Mouse (Mus musculus) midbrain, embryonic 13.5 days (tissue): ENCODE data around the gene Llph. TPM values are rescaled to one million over a fixed set of nuclear protein-coding genes. Genes with fewer than 3 reads are reported as not detected.

Experiments used
- ATAC-seq: fragments of 200-750 bp; cut with Nextera tagmentation; 2 replicates; pipeline ENCODE4 v1.8.0; 2017; ENCODE audit warnings: mild to moderate bottlenecking, moderate TSS enrichment, moderate library complexity
- H3K27ac ChIP-seq: fragments of 300-500 bp; sonication (generic); 2 replicates; pipeline ENCODE4 v1.5.1; 2015; ENCODE audit warnings: inconsistent platforms, mild to moderate bottlenecking, moderate library complexity
- H3K27me3 ChIP-seq: fragments of 300-500 bp; sonication (generic); 2 replicates; pipeline ENCODE4 v1.6.1; 2015; ENCODE audit warnings: mild to moderate bottlenecking, inconsistent platforms
- H3K36me3 ChIP-seq: fragments of 300-500 bp; sonication (generic); 2 replicates; pipeline ENCODE4 v1.6.1; 2015; ENCODE audit warnings: mild to moderate bottlenecking, inconsistent platforms
- H3K4me1 ChIP-seq: fragments of 300-500 bp; sonication (generic); replicated peaks from 2 replicates; pipeline ENCODE4 v1.6.1; 2015; ENCODE audit warnings: inconsistent platforms
- H3K4me2 ChIP-seq: fragments of 300-500 bp; sonication (generic); replicated peaks from 2 replicates; pipeline ENCODE4 v1.6.1; 2015; ENCODE audit warnings: moderate library complexity, mild to moderate bottlenecking, inconsistent platforms
- H3K4me3 ChIP-seq: fragments of 300-500 bp; sonication (generic); replicated peaks from 2 replicates; pipeline ENCODE4 v1.5.1; 2015; ENCODE audit warnings: mild to moderate bottlenecking, inconsistent platforms
- H3K9ac ChIP-seq: fragments of 300-500 bp; sonication (generic); replicated peaks from 2 replicates; pipeline ENCODE4 v1.6.1; 2015; ENCODE audit warnings: mild to moderate bottlenecking, inconsistent platforms
- H3K9me3 ChIP-seq: fragments of 300-500 bp; sonication (generic); 2 replicates; pipeline ENCODE4 v1.6.1; 2016; ENCODE audit warnings: mild to moderate bottlenecking, inconsistent platforms
- WGBS: fragments of 180-500 bp; shearing (Covaris S2); methylation state at CpG from one replicate; pipeline ENCODE4 v1.1.7; 2015; 5-methylcytosine and 5-hydroxymethylcytosine counted together
- polyA plus RNA-seq: library from polyadenylated mRNA; unstranded; fragments of >200 nt; fragmentation: Nextera tagmentation; extraction: Ambion mirVana; gene quantifications from 2 replicates; pipeline ENCODE4 v1.2.1, GENCODE M21; 2015

Gene Llph
- polyA plus RNA-seq, 1 experiment from 2014 or later = 45.5 TPM

DNA sequence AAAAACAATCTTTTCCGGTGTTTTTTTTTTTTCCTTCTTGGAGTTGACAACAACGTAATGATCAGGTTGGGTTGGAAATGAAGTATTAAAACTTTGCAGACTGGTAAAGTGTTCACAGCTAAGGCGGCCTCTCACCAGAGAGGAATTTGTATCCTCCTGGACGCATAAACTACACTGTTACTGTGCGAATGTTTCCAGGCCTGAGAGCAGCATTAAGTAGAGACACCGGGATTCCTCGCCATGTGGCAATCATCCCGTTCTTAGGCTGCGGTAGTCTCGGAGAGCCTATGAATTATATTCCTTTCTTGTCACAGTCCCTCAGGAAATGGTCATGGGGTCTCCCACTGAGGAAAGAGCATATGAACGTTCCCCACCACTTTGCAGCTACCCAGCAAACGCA, 40.9 kb downstream of the Llph start:
- WGBS = 83% methylated on average over 12 of the region's 12 CpGs
- no peaks in the 10 kb centered on the region for H3K9me3 ChIP-seq
- no peak overlapping the region for H3K4me3 ChIP-seq
- H3K4me1 ChIP-seq = peaks cover 15% of the 10 kb centered on the region
- H3K4me2 ChIP-seq = no peak overlapping the region
- H3K27me3 ChIP-seq = 0 out of 2 replicates have a peak, but pooled peaks cover 3% of the 10 kb centered on the region
- no peak overlapping the region for H3K27ac ChIP-seq
- no peak overlapping the region for H3K9ac ChIP-seq
- ATAC-seq = no peak
- no peaks in the 10 kb centered on the region for H3K36me3 ChIP-seq

DNA sequence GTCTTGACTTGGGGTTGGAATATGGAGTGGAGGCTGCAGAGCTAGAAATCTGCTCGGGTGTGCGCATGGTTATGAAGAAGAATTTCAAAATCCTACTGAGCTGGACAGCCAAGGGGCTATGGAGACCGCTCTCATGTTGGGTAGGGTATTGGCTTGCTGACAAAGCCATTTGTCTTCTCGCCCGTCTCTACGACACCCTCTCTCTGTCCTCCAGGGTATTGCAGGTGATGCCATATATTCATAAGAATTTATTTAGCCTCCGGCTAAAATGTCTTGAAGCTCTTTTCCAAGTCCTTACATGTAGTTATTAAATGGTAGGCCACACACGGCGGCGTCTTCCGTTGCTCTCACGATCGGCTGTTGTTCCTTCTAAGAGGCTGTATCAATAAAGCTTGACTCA, 43.1 kb downstream of the Llph start:
- Histone ChIP-seq H3K4me2 (no peak overlapping the region), H3K4me3 (no peak overlapping the region), H3K4me1 (peaks cover 18% of the 10 kb centered on the region), H3K27ac (no peak overlapping the region), H3K9ac (no peak overlapping the region), H3K27me3 (0 out of 2 replicates have a peak, but pooled peaks cover 3% of the 10 kb centered on the region), H3K9me3 (no peaks in the 10 kb centered on the region), H3K36me3 (no peaks in the 10 kb centered on the region)
- WGBS = 98% methylated on average over 13 of the region's 13 CpGs
- ATAC-seq = no peak

GRCm38 (mm10) chr10:120270777-120271176, 43.9 kb downstream of the Llph start:
- Histone ChIP-seq H3K27me3 (0 out of 2 replicates have a peak, but pooled peaks cover 3% of the 10 kb centered on the region), H3K36me3 (no peaks in the 10 kb centered on the region), H3K4me2 (no peak overlapping the region), H3K4me3 (no peak overlapping the region), H3K9me3 (no peaks in the 10 kb centered on the region), H3K9ac (no peak overlapping the region), H3K27ac (no peak overlapping the region), H3K4me1 (peaks cover 18% of the 10 kb centered on the region)
- 81% methylated on average over 4 of the region's 4 CpGs for WGBS
- ATAC-seq = no peak; the same call in 1 of the 2 replicates

GRCm38 (mm10) chr10:120271318-120271717, 44.4 kb downstream of the Llph start:
- 73% methylated on average over 6 of the region's 6 CpGs for WGBS
- no peak overlapping the region for H3K9ac ChIP-seq
- H3K27me3 ChIP-seq = 0 out of 2 replicates have a peak, but pooled peaks cover 3% of the 10 kb centered on the region
- no peak overlapping the region for H3K4me3 ChIP-seq
- peak; percentile 44; the same call in 1 of the 2 replicates for ATAC-seq
- H3K36me3 ChIP-seq = no peaks in the 10 kb centered on the region
- H3K27ac ChIP-seq = no peak overlapping the region
- H3K4me1 ChIP-seq = peaks cover 18% of the 10 kb centered on the region
- no peaks in the 10 kb centered on the region for H3K9me3 ChIP-seq
- H3K4me2 ChIP-seq = peak overlapping the region; percentile 61

GRCm38 (mm10) chr10:120271879-120272269, 45.0 kb downstream of the Llph start:
- Histone ChIP-seq H3K4me2 (peak overlapping the region; percentile 61), H3K36me3 (no peaks in the 10 kb centered on the region), H3K9me3 (no peaks in the 10 kb centered on the region), H3K4me1 (peaks cover 18% of the 10 kb centered on the region), H3K4me3 (peak overlapping the region; percentile 35), H3K27ac (peak overlapping the region; percentile 73), H3K27me3 (0 out of 2 replicates have a peak, but pooled peaks cover 3% of the 10 kb centered on the region), H3K9ac (peak overlapping the region; percentile 36)
- ATAC-seq = peak; percentile 47; the same call in 1 of the 2 replicates
- WGBS = 11% methylated on average over 10 of the region's 11 CpGs

- H3K4me1 ChIP-seq = peaks cover 18% of the 10 kb centered on the region
- peak overlapping the region; percentile 35 for H3K4me3 ChIP-seq
- peak; percentile 90 for ATAC-seq
- H3K36me3 ChIP-seq = no peaks in the 10 kb centered on the region
- H3K27me3 ChIP-seq = 0 out of 2 replicates have a peak, but pooled peaks cover 3% of the 10 kb centered on the region
- 8% methylated on average over 19 of the region's 19 CpGs for WGBS
- H3K9me3 ChIP-seq = no peaks in the 10 kb centered on the region
- H3K27ac ChIP-seq = peak overlapping the region; percentile 73
- peak overlapping the region; percentile 61 for H3K4me2 ChIP-seq
- peak overlapping the region; percentile 36 for H3K9ac ChIP-seq
These were observed 45.5 kb downstream of the Llph start for GRCm38 (mm10) chr10:120272270-120272883.

GRCm38 (mm10) chr10:120273335-120273734, 46.5 kb downstream of the Llph start:
- Histone ChIP-seq H3K4me2 (no peak overlapping the region), H3K36me3 (no peaks in the 10 kb centered on the region), H3K27ac (no peak overlapping the region), H3K9me3 (no peaks in the 10 kb centered on the region), H3K4me3 (no peak overlapping the region), H3K27me3 (0 out of 2 replicates have a peak, but pooled peaks cover 3% of the 10 kb centered on the region), H3K4me1 (peaks cover 18% of the 10 kb centered on the region), H3K9ac (no peak overlapping the region)
- 86% methylated on average over 7 of the region's 7 CpGs for WGBS
- no peak for ATAC-seq

GRCm38 (mm10) chr10:120279482-120280128, 52.7 kb downstream of the Llph start:
- Histone ChIP-seq H3K36me3 (no peaks in the 10 kb centered on the region), H3K4me3 (no peak overlapping the region), H3K4me1 (no peaks in the 10 kb centered on the region), H3K9ac (no peak overlapping the region), H3K9me3 (no peaks in the 10 kb centered on the region), H3K27ac (no peak overlapping the region), H3K4me2 (no peak overlapping the region), H3K27me3 (no peaks in the 10 kb centered on the region)
- ATAC-seq = no peak
- WGBS = 85% methylated on average over 12 of the region's 12 CpGs

DNA sequence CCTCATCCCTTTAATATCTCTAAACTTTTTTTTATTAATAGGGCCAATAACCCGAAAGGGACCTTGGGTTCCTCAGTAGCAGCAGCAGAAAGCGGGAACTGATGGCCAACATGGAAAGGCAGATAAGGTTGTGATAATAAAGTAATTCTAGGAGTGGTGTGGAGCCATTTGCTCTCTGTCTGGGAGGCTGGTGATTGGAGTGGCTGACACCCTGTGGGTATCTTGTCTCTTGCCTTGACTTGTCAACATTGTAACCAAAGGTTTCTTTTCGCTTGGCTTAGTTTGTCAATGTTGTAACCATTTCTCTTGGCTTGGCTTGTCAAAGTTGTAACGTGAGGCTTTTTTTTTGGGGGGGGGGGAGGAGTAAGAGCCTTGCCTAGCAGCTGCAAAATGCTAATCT, 53.5 kb downstream of the Llph start:
- no peak for ATAC-seq
- Histone ChIP-seq H3K36me3 (no peaks in the 10 kb centered on the region), H3K9me3 (no peaks in the 10 kb centered on the region), H3K4me2 (no peak overlapping the region), H3K27me3 (no peaks in the 10 kb centered on the region), H3K4me1 (no peaks in the 10 kb centered on the region), H3K27ac (no peak overlapping the region), H3K9ac (no peak overlapping the region), H3K4me3 (no peak overlapping the region)
- WGBS = 71% methylated on average over 4 of the region's 4 CpGs

DNA sequence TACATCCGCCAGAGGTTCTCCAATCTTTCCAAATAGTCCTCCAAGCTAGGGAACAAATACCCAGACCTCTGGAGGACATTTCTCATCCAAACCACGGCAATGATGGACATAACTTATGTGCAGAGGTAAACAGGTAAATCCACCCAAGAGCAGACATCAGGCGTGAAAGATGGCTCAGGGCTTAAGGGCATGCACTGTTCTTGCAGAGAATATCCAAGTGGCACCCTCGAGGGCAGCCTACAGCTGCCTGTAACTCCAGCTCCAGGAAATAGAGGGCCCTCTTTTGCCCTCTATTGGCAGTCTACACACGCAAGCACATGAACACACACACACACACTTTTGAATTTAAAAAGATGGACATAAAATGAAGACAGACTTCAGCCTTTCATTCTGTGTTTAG, 54.8 kb downstream of the Llph start:
- no peaks in the 10 kb centered on the region for H3K4me1 ChIP-seq
- WGBS = 91% methylated on average over 5 of the region's 5 CpGs
- no peaks in the 10 kb centered on the region for H3K27me3 ChIP-seq
- H3K9ac ChIP-seq = no peak overlapping the region
- no peak overlapping the region for H3K4me2 ChIP-seq
- no peak overlapping the region for H3K4me3 ChIP-seq
- no peaks in the 10 kb centered on the region for H3K9me3 ChIP-seq
- no peak for ATAC-seq
- no peak overlapping the region for H3K27ac ChIP-seq
- no peaks in the 10 kb centered on the region for H3K36me3 ChIP-seq
